Mouse (Mus musculus): ENCODE measurements around the gene Clstn2. TPM values are rescaled to one million over a fixed set of nuclear protein-coding genes. Genes with fewer than 3 reads are reported as not detected.

Gene Clstn2
- polyA plus RNA-seq, 1 experiment from 2014 or later = 0.38 TPM

DNA sequence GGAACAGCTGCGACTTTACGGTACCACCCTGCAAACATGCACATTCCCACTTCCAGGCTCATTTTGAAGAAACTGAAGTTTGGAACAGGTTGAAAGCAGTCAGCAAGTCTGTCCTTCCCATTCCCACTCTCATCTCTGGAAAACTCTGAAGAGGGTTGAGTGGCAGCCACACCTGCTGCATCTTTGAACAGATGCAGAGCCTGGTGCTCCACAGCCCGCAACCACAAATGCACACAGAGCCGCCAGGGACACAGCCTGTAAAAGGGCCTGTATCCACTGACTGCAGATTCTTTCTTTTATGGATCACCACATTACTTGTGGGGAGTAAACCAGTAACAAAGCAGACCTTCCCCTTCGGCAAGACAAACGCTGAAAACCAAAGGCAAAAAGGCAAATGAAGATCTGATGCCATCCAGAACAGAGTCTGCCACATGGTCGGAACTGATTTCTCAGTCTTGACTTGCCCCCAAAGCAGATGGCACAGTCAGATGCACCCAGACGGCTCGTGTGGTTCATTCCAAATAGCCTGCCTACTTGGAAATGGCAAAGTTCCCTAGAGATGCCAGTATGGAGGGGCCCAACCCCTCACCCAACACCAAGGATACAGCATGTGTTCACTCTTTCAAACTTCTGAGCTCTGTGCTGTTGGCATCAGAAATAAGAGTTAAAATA is 394.2 kb downstream of the Clstn2 start:
- WGBS = 91% methylated on average over 9 of the region's 9 CpGs
- no peak for ATAC-seq
- no peaks in the 10 kb centered on the region for H3K9me3 ChIP-seq (ENCODE audit: control insufficient read depth, low read length)

DNA sequence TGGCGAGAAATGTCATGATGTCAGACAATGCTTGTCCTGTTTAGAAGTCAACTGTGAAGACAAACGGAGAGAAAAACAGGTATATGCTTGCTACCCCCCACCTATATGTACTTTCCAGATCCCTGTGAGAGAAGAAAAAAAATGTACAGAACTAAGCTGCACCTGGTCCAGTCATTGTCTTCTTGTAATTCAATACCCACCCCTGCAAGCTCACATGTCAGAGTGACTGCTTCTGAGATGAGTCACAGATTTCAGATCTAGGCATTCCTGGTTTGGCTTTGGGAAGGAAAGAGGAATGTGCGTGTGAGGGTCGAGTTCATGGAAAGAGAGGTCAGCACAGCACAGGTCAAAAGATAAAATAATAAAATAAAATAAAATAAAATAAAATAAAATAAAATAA is 397.6 kb downstream of the Clstn2 start:
- Histone ChIP-seq H3K4me3 (ENCODE audit: low read length) (no peak overlapping the region), H3K9ac (ENCODE audit: low read depth, low read length) (no peak overlapping the region), H3K27me3 (replicated peaks; ENCODE audit: control insufficient read depth, insufficient read depth, low read length) (no peaks in the 10 kb centered on the region), H3K27ac (ENCODE audit: low read length) (no peak overlapping the region), H3K4me2 (ENCODE audit: low read depth, low read length) (no peak overlapping the region), H3K36me3 (ENCODE audit: control insufficient read depth, insufficient read depth, low read length) (no peaks in the 10 kb centered on the region), H3K9me3 (ENCODE audit: control insufficient read depth, low read length) (no peaks in the 10 kb centered on the region), H3K4me1 (ENCODE audit: control insufficient read depth, insufficient read depth, low read length) (no peaks in the 10 kb centered on the region)
- WGBS = 73% methylated on average over 4 of the region's 4 CpGs
- no peak for ATAC-seq

More for the DNA sequence above, 394.2 kb downstream of the Clstn2 start:
- no peak overlapping the region for H3K27ac ChIP-seq (ENCODE audit: low read length)
- no peaks in the 10 kb centered on the region for H3K4me1 ChIP-seq (ENCODE audit: control insufficient read depth, insufficient read depth, low read length)
- H3K4me2 ChIP-seq (ENCODE audit: low read depth, low read length) = no peak overlapping the region
- H3K27me3 ChIP-seq (replicated peaks; ENCODE audit: control insufficient read depth, insufficient read depth, low read length) = no peaks in the 10 kb centered on the region
- no peak overlapping the region for H3K9ac ChIP-seq (ENCODE audit: low read depth, low read length)
- no peaks in the 10 kb centered on the region for H3K36me3 ChIP-seq (ENCODE audit: control insufficient read depth, insufficient read depth, low read length)
- H3K4me3 ChIP-seq (ENCODE audit: low read length) = no peak overlapping the region

DNA sequence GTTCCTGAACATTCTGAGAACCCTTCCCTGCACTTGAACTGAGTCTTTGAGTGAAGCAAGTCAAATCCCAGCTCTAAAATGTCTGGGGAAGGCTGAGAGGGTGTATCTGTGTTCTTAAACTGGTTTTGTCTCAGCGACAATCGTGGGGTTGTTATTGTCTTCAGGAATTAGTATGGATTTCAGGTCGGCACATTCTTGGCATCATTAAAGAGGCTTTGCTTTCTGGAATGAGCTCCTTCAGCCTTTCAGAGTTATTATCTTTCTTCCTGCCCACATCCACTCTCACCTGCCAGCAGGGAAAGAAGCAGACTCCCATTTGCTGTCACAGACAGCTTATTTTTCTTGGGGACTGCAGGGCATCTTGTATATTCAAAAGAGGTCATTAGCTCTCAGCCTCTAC is 398.1 kb downstream of the Clstn2 start:
- H3K27ac ChIP-seq (ENCODE audit: low read length) = no peak overlapping the region
- WGBS = 62% methylated on average over 3 of the region's 3 CpGs
- H3K27me3 ChIP-seq (replicated peaks; ENCODE audit: control insufficient read depth, insufficient read depth, low read length) = no peaks in the 10 kb centered on the region
- no peaks in the 10 kb centered on the region for H3K9me3 ChIP-seq (ENCODE audit: control insufficient read depth, low read length)
- no peak overlapping the region for H3K4me3 ChIP-seq (ENCODE audit: low read length)
- no peaks in the 10 kb centered on the region for H3K36me3 ChIP-seq (ENCODE audit: control insufficient read depth, insufficient read depth, low read length)
- no peak overlapping the region for H3K4me2 ChIP-seq (ENCODE audit: low read depth, low read length)
- no peak for ATAC-seq
- H3K4me1 ChIP-seq (ENCODE audit: control insufficient read depth, insufficient read depth, low read length) = no peaks in the 10 kb centered on the region
- no peak overlapping the region for H3K9ac ChIP-seq (ENCODE audit: low read depth, low read length)

DNA sequence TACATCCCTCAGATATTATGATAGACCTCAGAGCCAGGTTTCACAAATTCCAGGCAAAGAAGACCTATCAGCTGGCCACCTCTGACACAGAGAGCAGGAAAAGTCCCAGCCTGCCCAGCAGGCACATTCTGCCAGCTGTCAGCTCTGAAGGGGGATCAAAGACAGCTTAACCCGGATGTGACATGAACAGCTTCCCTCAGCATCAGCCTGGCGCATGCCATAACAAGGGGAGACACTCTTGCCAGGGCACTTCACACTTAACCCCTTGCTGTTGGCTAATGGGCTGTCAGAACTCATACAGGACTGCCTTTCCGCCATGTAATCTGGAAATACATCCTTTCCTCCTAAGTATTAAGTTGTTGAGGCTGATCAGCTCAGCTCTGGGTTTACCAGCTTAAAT is 403.8 kb downstream of the Clstn2 start:
- Histone ChIP-seq H3K9ac (ENCODE audit: low read depth, low read length) (no peak overlapping the region), H3K4me3 (ENCODE audit: low read length) (no peak overlapping the region), H3K9me3 (ENCODE audit: control insufficient read depth, low read length) (no peaks in the 10 kb centered on the region), H3K36me3 (ENCODE audit: control insufficient read depth, insufficient read depth, low read length) (no peaks in the 10 kb centered on the region), H3K4me1 (ENCODE audit: control insufficient read depth, insufficient read depth, low read length) (no peaks in the 10 kb centered on the region), H3K27me3 (replicated peaks; ENCODE audit: control insufficient read depth, insufficient read depth, low read length) (no peaks in the 10 kb centered on the region), H3K4me2 (ENCODE audit: low read depth, low read length) (no peak overlapping the region), H3K27ac (ENCODE audit: low read length) (no peak overlapping the region)
- ATAC-seq = no peak
- WGBS = 47% methylated on average over 3 of the region's 3 CpGs

DNA sequence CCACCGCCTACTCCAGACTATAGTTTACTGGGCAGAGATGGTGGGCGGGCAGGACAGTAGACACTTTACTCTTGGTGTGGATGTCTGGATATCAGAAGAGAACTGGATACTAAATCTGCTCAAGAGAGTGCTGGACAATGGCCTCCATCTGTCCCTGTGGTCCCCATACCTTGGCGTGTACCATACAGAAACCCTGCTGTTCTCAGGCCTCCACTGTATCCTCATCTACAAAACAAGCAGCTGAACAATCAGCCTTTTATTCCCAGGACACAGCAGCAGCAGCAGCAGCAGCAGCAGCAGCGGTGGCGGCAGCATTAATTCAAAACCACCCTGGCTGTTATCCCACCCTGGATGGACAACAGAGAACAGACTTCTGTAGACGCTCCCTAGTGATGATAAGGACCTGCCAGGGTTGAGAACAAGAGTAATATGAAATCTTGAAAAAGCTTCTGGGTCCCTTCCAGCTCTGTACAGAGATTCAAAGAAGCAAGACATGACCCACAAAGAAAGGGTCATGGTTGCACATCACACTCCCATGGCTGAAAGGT is 404.5 kb downstream of the Clstn2 start:
- Histone ChIP-seq H3K27me3 (replicated peaks; ENCODE audit: control insufficient read depth, insufficient read depth, low read length) (no peaks in the 10 kb centered on the region), H3K4me2 (ENCODE audit: low read depth, low read length) (no peak overlapping the region), H3K4me1 (ENCODE audit: control insufficient read depth, insufficient read depth, low read length) (no peaks in the 10 kb centered on the region), H3K9ac (ENCODE audit: low read depth, low read length) (no peak overlapping the region), H3K27ac (ENCODE audit: low read length) (no peak overlapping the region), H3K9me3 (ENCODE audit: control insufficient read depth, low read length) (no peaks in the 10 kb centered on the region), H3K36me3 (ENCODE audit: control insufficient read depth, insufficient read depth, low read length) (no peaks in the 10 kb centered on the region), H3K4me3 (ENCODE audit: low read length) (no peak overlapping the region)
- no peak for ATAC-seq
- WGBS = 72% methylated on average over 6 of the region's 6 CpGs

DNA sequence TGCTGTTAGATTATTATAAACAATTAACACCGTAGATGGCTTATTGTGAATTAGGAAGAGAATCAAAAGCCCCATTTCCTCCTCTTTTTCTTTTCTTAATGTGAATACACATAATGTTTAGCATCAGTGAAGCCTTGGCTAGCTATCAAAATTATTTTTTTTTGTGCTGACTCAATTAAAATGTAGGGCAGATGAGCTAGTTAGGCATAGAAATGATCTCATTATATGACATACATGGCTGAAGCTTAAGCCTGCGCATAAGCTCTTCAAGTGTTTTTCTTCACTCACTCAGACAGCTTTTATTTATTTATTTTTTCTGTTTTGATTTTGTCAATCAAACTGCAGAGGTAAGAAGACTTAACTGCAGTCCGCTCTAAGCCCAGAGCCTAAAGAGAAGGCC is 405.1 kb downstream of the Clstn2 start:
- Histone ChIP-seq H3K4me2 (ENCODE audit: low read depth, low read length) (no peak overlapping the region), H3K9ac (ENCODE audit: low read depth, low read length) (no peak overlapping the region), H3K4me3 (ENCODE audit: low read length) (no peak overlapping the region), H3K27ac (ENCODE audit: low read length) (no peak overlapping the region), H3K9me3 (ENCODE audit: control insufficient read depth, low read length) (no peaks in the 10 kb centered on the region), H3K36me3 (ENCODE audit: control insufficient read depth, insufficient read depth, low read length) (no peaks in the 10 kb centered on the region), H3K27me3 (replicated peaks; ENCODE audit: control insufficient read depth, insufficient read depth, low read length) (no peaks in the 10 kb centered on the region), H3K4me1 (ENCODE audit: control insufficient read depth, insufficient read depth, low read length) (no peaks in the 10 kb centered on the region)
- WGBS = 87% methylated on average over 3 of the region's 3 CpGs
- no peak for ATAC-seq

DNA sequence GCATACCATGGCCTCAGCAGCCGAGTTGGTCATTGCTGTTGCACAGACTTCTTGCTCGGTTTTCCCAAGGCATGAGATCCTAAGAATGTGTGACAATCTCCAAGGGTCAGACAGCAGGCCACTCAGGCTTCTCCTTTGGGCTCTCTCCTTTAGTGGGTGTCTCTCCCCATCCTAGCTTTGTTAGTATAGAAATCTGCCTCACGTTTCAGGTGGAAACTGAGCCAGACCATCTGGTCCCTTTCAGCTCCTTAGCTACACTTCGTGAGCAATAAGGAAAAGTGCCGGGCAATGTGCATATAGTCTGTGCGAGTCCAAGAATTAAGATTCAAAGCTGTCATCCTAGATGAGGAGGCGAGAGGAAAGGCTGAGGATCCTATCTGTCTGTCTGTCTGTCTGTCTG is 422.4 kb downstream of the Clstn2 start:
- no peak overlapping the region for H3K4me2 ChIP-seq (ENCODE audit: low read depth, low read length)
- H3K9me3 ChIP-seq (ENCODE audit: control insufficient read depth, low read length) = no peaks in the 10 kb centered on the region
- 70% methylated on average over 7 of the region's 7 CpGs for WGBS
- H3K27me3 ChIP-seq (replicated peaks; ENCODE audit: control insufficient read depth, insufficient read depth, low read length) = no peaks in the 10 kb centered on the region
- ATAC-seq = no peak
- H3K4me3 ChIP-seq (ENCODE audit: low read length) = no peak overlapping the region
- no peaks in the 10 kb centered on the region for H3K4me1 ChIP-seq (ENCODE audit: control insufficient read depth, insufficient read depth, low read length)
- no peak overlapping the region for H3K9ac ChIP-seq (ENCODE audit: low read depth, low read length)
- no peak overlapping the region for H3K27ac ChIP-seq (ENCODE audit: low read length)
- H3K36me3 ChIP-seq (ENCODE audit: control insufficient read depth, insufficient read depth, low read length) = no peaks in the 10 kb centered on the region

DNA sequence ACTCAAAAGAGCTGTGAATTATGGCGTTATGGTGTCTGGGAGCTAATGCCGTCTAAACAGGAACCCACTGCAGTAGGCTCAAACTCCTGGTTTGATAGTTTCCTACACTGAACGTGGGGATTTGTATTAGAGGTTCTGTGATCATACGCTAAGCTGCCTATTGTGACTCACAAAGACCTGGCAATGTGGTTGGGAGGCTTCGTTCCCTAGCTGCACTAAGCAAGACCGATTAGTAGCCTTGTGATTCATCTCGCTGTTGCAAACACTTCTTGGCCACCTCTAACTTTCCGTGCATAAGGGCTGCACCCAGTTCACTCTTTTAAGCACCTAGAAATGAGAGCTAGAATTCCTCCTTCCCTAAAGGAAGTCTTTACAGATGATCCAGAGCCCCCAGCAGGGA is 429.3 kb downstream of the Clstn2 start:
- Histone ChIP-seq H3K4me1 (ENCODE audit: control insufficient read depth, insufficient read depth, low read length) (no peaks in the 10 kb centered on the region), H3K27me3 (replicated peaks; ENCODE audit: control insufficient read depth, insufficient read depth, low read length) (no peaks in the 10 kb centered on the region), H3K9me3 (ENCODE audit: control insufficient read depth, low read length) (no peaks in the 10 kb centered on the region), H3K27ac (ENCODE audit: low read length) (no peak overlapping the region), H3K36me3 (ENCODE audit: control insufficient read depth, insufficient read depth, low read length) (no peaks in the 10 kb centered on the region), H3K9ac (ENCODE audit: low read depth, low read length) (no peak overlapping the region), H3K4me3 (ENCODE audit: low read length) (no peak overlapping the region), H3K4me2 (ENCODE audit: low read depth, low read length) (no peak overlapping the region)
- 77% methylated on average over 8 of the region's 8 CpGs for WGBS
- no peak for ATAC-seq

DNA sequence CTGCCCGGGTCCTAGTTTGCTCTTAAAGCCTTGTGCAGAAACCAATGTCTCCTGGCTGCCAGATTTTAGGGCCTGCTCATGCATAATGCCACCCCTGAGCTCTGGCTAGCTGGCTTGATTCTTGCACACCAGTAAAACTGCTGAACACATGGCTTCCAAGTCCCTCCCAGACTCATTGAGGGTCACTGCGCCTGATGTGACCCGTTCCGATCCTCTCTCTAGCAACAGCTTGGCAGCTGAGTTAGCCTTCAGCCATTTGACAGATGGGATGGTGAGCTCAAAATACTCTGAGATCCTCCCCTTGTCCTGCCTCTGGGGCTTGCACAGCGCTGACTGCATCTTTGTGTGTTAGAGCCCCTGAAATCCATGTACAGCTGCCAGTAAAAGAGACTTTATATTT is 430.5 kb downstream of the Clstn2 start:
- Histone ChIP-seq H3K9ac (ENCODE audit: low read depth, low read length) (no peak overlapping the region), H3K4me3 (ENCODE audit: low read length) (no peak overlapping the region), H3K36me3 (ENCODE audit: control insufficient read depth, insufficient read depth, low read length) (no peaks in the 10 kb centered on the region), H3K27ac (ENCODE audit: low read length) (no peak overlapping the region), H3K4me2 (ENCODE audit: low read depth, low read length) (no peak overlapping the region), H3K4me1 (ENCODE audit: control insufficient read depth, insufficient read depth, low read length) (no peaks in the 10 kb centered on the region), H3K9me3 (ENCODE audit: control insufficient read depth, low read length) (no peaks in the 10 kb centered on the region), H3K27me3 (replicated peaks; ENCODE audit: control insufficient read depth, insufficient read depth, low read length) (no peaks in the 10 kb centered on the region)
- 61% methylated on average over 5 of the region's 5 CpGs for WGBS
- no peak for ATAC-seq

DNA sequence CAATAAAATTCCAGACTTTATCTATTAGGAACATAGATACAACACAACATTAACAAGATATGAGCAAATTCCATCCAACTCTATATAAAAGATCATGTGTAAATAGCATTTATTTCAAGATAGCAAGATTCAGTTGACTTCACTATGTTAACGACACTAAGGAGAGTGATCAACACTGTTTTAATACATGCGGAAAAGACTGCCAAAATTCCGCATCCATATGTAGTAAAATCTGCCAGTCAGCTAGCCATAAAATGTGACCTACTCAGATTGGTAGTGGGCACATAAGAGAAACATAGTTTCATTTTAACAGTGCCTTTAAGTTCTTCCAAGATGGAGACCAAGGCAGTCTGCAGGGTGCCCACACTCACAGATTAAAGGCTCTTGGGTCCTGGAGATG is 434.0 kb downstream of the Clstn2 start:
- no peak for ATAC-seq
- WGBS = 94% methylated on average over 3 of the region's 3 CpGs

More for the DNA sequence above, 434.0 kb downstream of the Clstn2 start:
- no peak overlapping the region for H3K4me3 ChIP-seq (ENCODE audit: low read length)
- no peak overlapping the region for H3K4me2 ChIP-seq (ENCODE audit: low read depth, low read length)
- H3K4me1 ChIP-seq (ENCODE audit: control insufficient read depth, insufficient read depth, low read length) = no peaks in the 10 kb centered on the region
- no peak overlapping the region for H3K9ac ChIP-seq (ENCODE audit: low read depth, low read length)
- no peaks in the 10 kb centered on the region for H3K36me3 ChIP-seq (ENCODE audit: control insufficient read depth, insufficient read depth, low read length)
- H3K27ac ChIP-seq (ENCODE audit: low read length) = no peak overlapping the region
- no peaks in the 10 kb centered on the region for H3K27me3 ChIP-seq (replicated peaks; ENCODE audit: control insufficient read depth, insufficient read depth, low read length)
- H3K9me3 ChIP-seq (ENCODE audit: control insufficient read depth, low read length) = no peaks in the 10 kb centered on the region
